Mouse (Mus musculus) ES-Bruce4 (cell line): ENCODE results near the gene Gm498.

Source experiments
- CTCF ChIP-seq: IDR thresholded peaks from one replicate; pipeline ENCODE4 v1.8.1; 2011; ENCODE audit warnings: low read depth, low read length
- POLR2A ChIP-seq: IDR thresholded peaks from one replicate; pipeline ENCODE4 v1.8.1; 2011; ENCODE audit warnings: low read length; ENCODE audit not compliant: insufficient read depth

DNA sequence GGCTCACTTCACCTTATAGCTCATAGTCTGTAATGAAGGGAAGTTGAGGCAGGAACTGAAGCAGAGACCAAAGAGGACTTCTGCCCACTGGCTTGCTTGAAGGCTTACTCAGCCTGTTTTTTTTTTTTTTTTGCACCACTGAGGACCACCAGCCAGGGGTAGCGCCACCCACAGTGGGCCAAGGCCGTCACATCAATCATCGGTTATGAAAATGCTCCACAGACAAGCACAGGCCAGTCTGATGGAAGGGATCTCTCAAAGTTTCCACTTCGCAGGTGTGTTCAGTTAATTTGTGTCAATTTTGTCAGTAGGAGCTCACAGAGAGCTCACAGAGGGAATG, 43.4 kb upstream of the Gm498 start:
- TF ChIP-seq POLR2A (no peak), CTCF (no peak)
